Mouse (Mus musculus) adrenal gland, adult 18-20 months (tissue): ENCODE measurements at regions not wholly inside any gene's neighbourhood (a gene's known extent, or its start where the extent isn't known, plus 50 kb on each side); places are given as distances from the start of the nearest gene placed in this dataset.
A peak's percentile ranks its signal among the peaks of the same experiment; 100 is the strongest.

ENCODE experiments used
- DNase-seq, 2 experiments: peaks; one replicate each; pipeline ENCODE4 v3.0.0; 2021 to 2022; ENCODE audit warnings: low spot score in 2 of 2

DNA sequence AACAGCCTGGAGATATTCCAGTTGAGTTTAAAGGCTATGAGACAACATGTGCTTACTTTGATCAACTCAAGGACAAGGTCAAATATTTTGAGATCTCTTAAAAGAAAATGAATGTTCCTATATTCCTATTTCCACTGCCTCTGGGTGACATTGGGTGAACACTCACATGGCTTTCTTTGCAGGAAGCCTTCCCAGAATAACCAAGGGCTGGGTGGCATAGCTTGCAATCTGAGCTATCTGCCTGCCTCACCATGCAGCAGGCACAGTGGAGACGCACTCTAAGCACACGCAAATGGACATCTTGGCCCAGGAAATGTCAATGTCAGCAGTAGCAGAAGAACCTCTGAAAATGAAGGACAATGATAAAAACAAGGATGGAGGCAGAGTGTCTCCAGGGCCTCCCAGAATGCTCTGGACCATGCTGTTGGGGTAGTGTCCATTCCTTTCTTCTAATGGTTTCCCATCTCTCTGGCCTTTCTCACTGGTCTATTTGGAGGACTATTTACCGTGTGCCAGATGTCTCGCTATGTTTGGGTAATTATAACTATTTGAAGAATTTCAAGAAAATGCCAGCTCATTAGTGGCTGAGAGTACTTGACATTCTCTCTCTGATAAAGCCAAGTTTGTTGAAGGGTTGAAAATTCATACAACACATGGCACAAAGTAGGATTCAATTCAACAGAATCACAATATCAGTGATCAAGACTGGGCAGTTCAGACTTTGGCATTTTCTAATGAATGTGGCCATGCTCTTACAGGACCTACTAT, 276.3 kb upstream of the Rnf32 start:
- DNase-seq: peak in 1 of 2 experiments; percentile 6

DNA sequence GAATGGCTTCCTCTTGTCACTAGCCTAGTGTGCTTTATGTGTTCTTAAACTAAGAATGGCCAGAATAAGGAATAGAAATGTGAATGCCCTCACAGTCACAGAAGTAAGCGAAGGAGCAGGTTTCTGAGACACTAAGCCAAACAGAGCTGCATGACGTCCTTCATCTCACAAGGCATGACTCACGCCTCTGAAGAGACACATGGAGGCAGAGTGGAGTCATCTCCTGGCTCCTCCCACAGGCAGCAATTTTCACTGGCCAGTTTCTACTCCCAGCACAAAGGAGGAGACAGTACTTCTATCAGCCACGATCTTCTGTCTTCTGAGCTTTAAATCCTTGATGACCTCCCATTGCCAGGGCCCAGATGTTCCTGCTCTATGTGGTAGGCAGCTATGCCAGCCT, 291.3 kb upstream of the Rnf32 start:
- no peak for DNase-seq

- no peak for DNase-seq
Observed at GRCm38 (mm10) chr5:28903805-28904320, 291.9 kb upstream of the Rnf32 start.

GRCm38 (mm10) chr5:28892703-28893249, 303.0 kb upstream of the Rnf32 start:
- no peak for DNase-seq

DNA sequence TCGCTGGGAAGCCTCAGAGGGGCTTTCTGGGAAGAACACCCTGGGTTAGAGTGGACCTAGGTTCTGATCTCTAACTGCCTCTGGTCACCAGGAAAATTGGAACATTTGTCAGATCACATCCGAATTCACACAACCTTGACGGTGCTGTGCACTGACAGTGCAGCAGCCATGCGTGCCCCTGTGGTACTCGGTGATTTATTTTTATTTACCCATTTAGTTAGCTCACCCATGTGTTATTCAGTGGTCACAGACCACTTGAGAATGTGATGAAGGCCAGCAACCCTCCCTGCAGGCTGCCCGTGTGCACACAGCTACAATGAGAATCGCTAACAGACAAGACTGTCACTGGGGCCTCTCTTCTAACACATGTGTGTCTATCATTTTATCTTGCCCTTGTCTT, 303.8 kb upstream of the Rnf32 start:
- DNase-seq: no peak

GRCm38 (mm10) chr5:28884746-28885365, 310.9 kb upstream of the Rnf32 start:
- no peak for DNase-seq

DNA sequence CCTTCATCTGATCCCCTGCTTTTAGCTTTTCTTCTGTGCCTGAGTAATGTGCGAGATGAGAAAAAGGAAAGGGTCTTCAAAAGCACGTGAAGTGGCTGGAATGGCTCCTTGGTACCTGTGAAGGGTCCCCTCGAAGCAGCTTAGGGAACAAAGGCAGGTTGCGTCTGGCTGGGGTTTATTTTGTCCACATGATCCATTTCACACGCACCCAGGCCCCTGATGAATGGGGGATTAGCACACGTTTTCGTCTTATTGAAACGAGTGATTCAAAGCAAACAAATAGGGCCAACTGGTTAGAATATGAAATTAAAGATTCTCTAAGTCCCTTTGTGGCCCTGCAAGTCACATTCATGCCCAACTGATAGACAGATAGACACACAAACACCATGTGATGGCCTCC, 319.6 kb upstream of the Rnf32 start:
- DNase-seq: no peak

DNA sequence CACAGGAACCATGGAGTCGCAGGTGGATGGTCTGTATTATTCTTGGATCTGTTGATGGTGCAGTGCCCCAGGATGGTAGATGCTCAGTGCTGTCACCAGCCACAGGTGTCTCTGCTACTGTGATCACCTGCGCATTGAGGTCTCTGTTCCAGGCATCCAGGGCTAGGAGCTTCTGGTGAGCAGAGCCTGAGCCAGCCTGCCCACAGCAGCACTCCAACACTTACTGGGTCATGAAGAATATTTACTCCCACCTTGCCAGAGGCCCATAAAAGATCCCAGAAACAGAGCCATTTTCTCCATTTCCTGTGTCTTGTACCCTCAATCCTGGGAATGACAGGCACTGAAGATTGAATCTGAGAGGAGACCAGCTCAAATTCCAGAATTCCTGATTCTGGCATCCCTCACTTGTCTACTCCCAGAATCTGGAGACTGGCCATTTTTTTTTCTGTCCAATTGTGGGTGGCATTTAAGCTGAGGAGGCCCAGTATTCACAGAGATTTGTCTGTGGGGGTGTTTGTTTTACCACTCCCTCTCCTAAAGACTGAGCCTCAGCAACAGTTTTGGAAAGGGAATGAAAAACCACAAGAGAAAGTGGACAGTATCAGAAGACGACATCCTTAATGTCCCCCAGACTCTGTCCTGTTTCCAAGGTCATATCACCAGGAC, 322.1 kb upstream of the Rnf32 start:
- DNase-seq: no peak

GRCm38 (mm10) chr5:28859604-28860371, 336.0 kb upstream of the Rnf32 start:
- no peak for DNase-seq

GRCm38 (mm10) chr5:28838141-28838925, 357.5 kb upstream of the Rnf32 start:
- DNase-seq: no peak

DNA sequence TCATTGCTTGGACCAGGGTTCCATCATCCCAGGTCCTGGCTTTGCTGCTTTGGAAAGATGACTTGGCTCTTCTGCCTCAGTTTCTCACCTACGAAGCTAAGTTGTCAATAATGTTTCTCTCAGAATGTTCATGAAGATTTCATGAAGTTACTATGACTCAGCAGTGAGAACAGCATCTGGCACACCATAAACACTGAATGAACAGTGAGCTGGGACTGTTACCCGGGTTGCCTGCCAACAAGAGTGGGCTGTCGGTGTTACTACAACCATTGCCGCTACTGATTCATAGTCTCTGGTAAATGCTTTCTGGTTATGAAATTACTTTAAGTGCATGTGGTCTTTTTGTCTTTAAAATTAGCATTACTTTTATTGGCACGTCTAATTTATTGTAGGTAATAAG, 352.0 kb upstream of the Shh start:
- no peak for DNase-seq

DNA sequence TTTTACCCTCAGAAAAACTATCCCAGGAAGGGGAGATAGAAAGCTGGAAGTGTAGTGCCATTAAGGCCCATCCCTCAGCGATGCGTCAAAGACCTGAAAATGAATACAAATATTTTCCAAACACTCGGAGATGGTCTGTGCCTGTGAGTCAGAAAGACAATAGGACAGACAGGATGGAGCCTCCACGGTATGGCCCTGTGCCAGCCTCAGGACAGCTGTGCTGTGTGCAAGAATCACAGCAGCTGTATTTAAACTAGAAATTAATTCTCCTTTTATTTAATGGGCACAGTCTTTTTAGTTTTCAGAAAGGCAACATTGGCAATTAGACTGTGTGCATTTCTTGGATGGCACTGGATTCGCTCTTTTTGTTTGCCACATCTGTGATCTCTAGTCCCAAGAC, 340.9 kb upstream of the Shh start:
- peak; percentile 22 to 32 for DNase-seq

- no peak for DNase-seq
Observed at GRCm38 (mm10) chr5:28799464-28799863, 332.4 kb upstream of the Shh start.

DNA sequence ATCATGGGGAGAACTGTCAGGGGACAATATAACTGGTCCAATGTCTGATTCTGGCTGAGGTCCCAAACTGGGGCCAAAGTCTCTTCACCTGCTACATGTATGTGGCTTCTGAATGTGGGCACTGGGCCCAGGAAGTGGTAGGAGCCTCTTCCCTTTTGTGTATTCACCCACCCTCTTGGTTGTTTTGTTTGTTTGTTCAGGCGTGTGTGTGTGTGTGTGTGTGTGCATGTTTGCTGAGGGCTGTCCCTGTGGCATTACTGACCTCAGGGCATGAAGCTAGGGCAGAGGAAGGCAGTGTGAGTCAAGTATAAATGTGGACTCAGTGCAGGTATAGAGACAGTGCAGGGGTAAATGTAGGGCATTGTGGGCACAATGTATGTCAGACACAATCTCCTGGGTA, 331.3 kb upstream of the Shh start:
- DNase-seq: no peak

DNA sequence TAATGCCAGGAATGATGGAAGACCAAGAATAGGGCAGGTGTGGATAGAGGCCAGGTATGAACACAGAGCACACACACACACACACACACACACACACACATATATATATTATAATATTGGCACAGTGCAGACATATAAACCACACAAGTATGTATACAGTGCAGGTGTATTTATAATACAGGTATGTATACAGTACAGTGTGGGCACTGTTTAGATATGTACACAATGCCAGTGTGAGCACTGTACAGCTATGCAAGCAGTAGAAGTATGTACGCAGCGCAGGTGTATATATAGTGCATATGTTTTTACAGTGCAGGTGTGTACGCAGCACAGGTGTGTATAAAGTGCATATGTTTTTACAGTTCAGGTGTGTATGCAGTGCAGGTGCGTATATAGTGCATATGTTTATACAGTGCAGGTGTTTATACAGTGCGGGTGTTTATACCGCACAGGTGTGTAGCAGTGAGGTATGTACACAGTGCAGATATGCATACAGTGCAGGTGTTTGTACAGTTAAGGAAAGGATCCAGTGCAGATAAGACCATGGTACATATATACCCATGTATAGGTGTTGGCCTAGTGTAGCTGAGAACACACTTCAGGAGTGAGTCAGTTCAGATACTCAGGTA, 328.2 kb upstream of the Shh start:
- DNase-seq: no peak

DNA sequence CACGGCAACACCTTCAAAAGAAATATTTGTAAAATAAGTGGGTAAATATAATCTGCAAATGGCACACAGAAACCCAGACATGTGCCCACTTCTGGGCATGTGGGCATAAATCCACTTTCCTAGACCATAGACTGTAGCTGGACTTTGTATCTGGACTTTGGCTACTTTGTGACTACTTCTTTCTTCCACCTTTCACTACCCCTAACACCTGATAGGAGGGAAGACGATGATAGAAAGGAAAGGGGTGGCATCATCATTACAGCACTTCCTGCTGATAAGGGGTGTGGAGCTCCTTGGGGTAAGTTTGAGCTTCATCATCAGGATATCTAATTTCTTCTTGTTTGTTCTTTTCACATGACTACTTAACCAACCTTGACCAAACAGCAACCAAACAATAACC, 326.7 kb upstream of the Shh start:
- no peak for DNase-seq

DNA sequence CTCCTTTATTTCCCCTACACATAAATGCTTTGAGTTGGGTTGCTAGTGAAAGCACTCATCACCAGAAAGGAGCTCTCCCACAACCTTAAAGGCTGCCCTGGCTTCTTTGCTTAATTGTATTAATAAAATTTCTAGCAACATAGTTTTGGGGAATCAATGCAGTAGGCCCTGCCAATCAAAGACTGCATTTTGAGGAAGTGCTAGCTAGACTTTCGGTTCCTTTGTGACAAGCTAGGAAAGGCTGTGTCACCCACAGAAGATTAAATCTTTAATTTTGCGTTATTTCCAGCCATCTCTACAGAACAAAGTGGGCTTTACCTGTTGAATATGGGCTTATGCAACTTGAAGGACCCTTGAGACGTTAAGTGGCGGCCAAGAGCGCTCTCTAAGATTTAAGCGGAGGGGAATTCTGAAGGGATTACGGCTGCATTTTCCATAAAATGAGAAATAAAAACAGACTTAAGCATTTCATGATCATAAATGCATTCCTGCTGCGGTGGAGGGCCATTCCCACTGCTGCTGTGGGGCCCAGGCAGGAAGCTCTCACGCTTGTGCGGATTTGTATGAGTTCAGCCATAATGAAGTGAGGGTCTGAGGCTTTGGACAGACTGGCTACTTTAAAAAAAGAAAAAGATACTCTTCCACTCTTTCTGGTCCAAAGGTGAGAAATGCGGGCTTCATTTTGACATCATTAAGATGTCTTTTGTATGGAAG, 318.4 kb upstream of the Shh start:
- no peak for DNase-seq

GRCm38 (mm10) chr5:28784339-28784966, 317.4 kb upstream of the Shh start:
- no peak for DNase-seq
